Mouse (Mus musculus) urinary bladder, postnatal 36 days (tissue): ENCODE measurements at regions not wholly inside any gene's neighbourhood (a gene's known extent, or its start where the extent isn't known, plus 50 kb on each side); places are given as distances from the start of the nearest gene placed in this dataset.

Source experiments
- DNase-seq, 2 experiments: peaks; one replicate each; pipeline ENCODE4 v3.0.0; 2022; ENCODE audit warnings: low spot score in 2 of 2, mixed read lengths in 1 of 2

DNA sequence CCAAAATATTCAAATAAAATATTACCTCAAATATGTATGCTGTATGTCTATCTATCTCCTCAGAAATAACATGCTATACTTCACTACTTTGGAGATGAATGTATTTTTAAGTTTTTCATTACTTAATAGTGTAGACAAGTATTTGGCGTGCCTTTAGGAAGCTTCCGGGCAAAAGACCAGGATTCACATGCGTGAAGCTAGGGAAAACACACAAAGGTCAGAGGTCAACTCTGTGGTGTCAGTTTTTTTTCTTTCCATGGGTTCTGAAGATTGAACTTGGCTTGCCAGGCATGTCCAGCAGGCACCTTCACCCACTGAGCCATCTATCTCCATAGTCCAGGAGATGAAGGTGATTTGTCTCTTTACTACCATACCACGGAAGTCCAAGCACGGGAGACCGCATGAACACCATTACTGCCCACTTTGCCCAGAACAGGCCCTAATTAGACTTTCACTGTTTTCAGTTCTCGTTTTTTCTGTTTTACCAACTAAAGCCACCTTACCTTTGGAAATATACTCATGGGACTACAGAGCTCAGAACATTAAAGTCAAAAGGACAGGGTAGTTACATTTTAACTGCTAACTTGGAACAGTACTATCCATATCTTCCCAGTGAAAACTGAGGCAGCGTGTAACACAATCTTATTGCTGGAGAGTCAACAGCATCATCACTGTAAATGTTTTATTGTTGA lies 76.9 kb upstream of the Ak4 start:
- no peak for DNase-seq

DNA sequence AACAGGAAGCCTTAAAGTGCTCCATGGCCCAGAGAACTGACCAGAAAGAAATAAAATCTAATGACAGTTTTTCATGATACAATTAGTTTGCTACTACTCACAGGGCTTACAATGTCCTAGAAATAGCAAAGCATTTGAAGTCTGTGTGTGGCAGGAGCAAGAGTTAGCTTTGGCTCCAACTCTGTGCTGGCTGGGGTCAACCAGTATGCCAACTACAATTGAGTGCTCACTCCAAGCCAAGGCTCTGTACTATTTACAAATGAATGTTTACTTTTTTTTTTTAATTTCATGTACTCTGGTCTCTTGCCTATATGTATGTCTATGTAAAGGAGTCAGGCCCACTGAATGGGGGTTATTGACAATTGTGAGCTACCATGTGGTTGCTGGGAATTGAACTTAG lies 75.7 kb upstream of the Jak1 start:
- no peak for DNase-seq

DNA sequence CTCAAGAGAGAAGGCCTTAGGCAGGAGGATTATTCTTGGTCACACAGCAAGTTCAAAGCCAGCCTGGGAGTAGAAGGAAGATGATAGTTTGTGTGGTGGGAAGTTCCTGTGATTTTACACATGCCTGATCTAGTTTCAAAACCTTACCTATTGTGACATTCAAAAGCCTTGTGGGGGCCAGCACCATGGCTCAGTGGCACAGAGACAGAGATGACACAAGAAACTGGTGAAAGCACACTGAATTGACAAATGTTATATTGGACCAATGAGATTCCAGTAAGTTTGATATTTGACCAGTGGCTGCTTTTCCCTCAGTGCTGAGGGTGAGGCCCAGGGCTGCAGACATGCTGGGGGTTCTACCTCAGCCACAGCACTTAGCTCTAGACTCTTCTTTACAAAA lies 73.1 kb upstream of the Jak1 start:
- DNase-seq = no peak

DNA sequence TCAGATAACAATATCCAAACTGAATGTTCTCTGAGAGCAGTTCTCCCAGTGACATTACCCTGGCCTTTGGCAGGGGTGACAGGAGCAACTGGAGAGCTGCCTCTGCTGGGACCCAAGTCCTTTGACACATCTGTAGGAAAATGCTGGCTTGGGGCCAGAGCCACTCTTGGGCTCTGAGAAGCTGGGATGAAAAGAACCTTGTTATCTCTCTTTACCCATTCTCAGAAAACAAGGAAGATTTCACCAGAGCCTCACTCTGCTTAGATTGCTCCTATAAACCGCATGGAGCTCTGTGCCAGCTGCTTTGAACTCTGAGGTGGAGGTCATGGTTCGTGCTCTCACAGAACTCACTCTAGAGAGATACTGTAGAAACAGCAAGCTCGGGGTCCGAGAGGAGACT lies 71.7 kb upstream of the Jak1 start:
- no peak for DNase-seq

DNA sequence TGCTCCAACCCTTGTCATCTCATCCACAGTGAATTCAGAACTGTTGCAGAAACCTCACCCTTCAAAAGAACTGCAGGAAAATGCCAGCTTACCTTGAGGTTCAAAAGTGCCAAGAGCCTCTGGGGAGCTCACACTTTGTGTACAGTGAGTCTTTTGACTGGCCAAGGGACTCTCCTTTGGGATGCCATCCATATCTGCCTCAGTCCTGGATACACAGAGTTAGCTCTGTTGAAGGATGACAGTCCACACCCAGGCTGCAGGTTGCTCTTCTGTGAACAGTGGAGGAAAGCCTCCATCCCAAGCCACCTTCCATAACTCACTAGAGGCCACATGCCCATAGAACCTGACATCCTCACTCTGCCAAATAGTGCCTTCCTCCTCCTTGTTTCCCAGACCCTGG lies 71.3 kb upstream of the Jak1 start:
- no peak for DNase-seq

DNA sequence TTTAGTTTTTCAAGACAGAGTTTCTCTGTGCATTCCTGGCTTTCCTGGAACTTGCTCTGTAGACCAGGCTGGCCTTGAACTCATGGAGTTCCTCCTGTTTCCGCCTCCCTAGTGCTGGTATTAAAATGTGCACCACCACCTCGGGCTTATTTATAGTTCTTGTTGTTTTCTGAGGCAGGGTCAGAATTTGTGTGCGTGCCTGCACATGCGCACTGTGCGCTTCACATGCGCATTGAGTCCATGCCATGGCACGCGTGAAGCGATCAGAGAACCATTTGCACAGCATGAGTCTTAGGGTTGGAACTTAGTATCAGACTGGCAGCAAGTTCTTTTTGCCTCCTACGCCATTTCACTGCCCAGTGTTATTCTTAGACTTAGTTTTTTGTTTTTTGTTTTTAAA lies 68.8 kb upstream of the Jak1 start:
- no peak for DNase-seq

DNA sequence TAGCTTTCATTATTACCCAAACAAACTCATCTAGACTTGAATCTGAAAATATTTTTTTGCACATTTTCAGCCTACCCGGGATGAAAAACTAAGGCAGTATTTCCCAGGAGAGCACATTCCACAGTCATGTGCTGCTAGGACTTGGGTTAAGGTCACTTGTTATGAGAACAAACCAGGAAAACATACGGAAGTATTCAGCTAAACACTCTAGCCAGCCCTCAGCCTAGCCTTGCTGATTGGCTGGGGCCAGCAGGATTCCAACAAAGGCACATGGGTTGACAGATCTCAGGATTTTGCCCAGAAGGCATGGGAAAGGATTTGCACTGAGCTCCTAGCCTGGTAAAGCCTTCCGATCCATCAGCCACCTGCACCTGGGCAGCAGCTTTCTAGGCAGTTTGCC lies 68.0 kb upstream of the Jak1 start:
- no peak for DNase-seq

DNA sequence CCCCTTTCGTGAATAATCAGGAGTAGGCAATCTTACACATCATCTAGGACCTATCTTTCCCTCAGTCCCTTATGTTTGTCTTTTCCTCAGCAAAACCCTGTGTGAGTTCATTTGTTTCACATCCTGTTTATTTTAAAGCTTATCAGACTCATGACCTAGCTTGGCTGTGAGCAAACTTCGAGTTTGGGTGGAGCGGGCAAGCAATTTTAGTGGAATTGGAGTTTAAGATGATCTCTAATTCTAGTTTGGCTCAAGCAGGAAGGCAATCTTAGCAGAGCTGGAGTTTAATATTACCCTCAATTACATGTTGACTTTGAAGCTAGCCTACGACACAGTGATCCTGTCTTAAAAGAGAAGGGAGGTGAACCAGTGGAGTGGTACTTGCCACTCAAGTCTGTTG lies 66.1 kb upstream of the Jak1 start:
- no peak for DNase-seq

DNA sequence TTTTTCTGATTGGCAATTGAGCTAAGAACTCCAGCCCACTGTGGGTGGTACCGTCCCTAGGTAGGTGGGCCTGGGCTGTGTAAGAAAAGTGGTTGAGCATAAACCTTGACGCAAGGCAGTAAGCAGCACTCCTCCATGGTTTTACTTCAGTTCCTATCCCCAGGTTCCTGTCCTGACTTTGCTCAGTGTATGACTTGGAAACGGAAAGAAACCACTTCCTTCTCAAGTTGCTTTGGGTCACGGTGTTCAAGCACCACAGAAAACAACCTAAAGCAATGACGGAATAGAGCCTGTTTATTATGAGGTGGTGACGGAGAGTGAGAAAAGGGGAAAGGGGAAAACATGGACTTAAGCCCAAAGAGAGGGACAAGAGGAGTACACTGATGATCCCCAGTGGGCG lies 64.0 kb upstream of the Jak1 start:
- DNase-seq = no peak

DNA sequence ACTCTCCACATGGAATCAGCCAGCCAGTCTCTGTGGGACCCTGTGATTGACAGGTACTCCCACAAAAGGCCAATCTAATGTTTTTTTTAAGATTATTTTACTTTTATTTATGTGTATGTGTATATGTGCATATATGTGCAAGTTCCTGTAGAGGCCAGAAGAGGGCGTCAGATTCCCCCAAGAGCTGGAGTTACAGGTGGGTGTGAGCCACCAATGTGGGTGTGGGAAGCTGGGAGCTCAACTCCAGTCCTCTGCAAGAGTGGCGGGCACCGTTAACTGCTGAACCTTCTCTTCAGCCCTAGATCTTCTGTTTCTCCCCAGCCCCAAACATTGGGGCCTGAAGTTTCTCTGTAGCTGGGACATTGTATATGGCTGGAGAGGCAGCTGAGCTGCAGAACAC lies 61.0 kb upstream of the Jak1 start:
- DNase-seq = no peak

DNA sequence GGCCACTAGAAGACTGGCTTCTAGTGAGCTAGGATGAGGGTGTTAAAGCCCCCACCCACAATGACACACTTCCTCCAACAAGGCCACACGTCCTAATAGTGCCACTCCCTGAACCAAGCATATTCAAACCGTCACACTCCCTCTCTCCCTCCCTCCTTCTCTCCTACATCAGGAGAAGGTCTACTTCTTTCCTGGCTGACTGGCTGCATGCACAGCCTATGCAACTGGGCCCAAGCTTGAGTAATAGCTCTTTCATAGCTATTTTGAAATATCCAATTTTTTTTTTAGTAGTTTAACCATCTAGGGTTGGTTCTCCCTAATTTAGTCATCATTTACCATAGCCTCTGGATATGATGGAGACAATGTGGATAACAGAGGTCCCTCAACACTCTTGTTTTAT lies 56.6 kb upstream of the Jak1 start:
- no peak for DNase-seq

DNA sequence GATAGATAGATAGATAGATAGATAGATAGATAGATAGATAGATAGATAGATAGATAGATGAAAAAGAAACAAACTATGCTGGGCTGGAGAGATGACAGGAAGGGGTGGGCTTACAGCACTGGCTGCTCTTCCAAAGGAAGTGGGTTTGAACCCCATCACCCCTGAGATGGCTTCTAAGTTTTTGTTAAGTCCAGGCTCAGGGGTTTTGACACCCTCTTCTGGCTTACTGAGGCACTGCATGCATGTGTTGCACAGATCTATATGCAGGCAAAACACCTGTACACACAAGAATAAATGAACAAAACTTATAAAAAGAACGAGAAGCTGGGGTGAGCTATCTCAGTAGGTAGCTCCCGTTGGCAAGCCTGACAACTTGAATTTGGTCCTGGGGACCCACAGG lies 55.5 kb upstream of the Jak1 start:
- no peak for DNase-seq

DNA sequence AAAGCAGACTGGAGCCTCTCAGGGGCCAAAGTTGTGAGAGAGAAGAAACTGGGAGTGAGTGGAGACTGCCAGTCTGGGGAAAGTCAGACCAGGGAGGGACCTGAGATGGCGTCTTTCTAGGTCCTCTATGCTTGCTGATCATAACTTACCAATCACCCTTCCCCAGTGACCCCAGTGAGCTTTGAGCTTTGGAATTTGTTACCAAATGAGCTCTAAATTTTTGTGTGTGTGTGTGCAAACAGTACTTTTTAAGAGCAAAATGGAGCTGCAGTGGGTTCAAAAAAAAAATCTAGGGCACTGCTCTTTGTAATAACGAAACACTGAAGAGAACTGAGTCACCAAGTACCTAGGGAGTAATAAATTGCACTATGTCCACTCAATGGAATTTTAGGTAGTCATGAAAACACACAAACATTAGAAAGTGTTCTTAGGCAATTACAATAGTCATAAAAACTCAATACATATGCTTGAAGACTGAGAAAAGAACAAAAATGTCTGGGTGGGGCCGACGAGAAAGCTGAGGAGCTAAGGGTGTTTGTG lies 54.7 kb upstream of the Jak1 start:
- no peak for DNase-seq

DNA sequence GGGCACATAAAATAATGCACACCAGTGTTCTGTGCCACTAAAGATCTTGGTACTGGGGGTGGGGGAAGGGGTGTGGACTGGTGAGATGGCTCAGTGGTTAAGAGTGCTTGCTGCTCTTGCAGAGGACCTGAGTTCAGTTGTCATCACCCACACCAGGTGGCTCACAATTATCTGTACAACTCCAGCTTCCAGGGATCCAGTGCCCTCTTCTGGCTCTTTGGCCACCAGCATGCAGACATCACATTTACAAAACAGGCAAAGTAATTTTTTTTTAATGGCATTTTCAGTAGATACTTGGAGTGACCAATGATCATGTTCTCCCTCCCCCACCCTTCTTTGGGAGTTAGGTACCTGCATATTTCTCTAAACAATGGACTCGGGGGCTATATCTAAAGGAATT lies 53.8 kb upstream of the Jak1 start:
- DNase-seq = no peak

DNA sequence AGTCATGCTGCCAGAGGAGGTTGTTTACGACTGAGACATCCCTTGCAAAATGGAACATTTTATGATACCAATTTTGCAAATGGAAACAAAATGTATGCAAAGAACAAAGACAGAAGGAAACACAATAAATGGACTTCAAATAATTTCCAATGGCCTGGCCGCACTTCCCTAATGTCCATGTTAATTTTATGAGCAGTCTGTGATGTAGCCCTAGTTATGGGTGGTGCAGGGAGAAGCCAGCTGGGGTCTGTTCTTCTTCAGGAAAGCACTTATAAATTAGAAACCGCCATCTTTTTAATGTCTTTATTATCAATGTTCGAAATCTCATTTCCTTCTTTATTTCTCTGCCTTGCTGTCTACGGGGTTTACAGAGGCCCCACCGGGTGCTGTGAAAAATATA lies 51.0 kb upstream of the Jak1 start:
- DNase-seq = no peak
